ENCODE assay signal across 12 mouse cellular contexts in the genomic region with DNA sequence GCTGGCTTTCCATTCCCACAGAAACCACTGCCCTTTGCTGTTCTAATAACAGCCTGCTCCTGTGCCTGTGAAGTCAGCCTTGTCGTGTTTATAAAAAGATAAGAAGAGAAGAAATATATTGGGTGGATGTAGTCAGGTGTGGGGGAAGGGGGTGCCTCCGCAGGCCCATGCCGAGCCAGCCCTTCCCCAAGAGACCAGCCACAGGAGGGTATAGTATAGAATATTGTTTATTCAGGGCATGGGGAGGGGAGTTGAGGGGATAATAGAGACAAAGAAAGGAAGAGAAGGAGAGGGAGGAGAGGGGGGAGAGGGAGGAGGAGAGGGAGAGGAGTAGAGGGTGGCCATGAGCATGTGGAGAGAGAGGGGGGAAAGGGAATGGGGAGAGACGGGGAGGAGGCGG. TPM values are rescaled to one million over a fixed set of nuclear protein-coding genes. Genes with fewer than 3 reads are reported as not detected.
"Had no signal": no experiment of that assay in that cellular context is flagged by ENCODE, and none has a peak within 500 bp of the region (broad histone marks: within the 10 kb centered on the region; RNA-seq: fewer than 3 reads in every experiment).

No protein-coding gene starts in this region.

- H3K36me3 ChIP-seq: limb, embryonic 15.5 days; liver, embryonic 12.5 days; midbrain, embryonic 15.5 days; neural tube, embryonic 13.5 days had no signal

- H3K27me3 ChIP-seq: limb, embryonic 15.5 days; midbrain, embryonic 15.5 days; neural tube, embryonic 13.5 days had no signal

- H3K4me3 ChIP-seq: limb, embryonic 15.5 days; liver, embryonic 12.5 days; midbrain, embryonic 15.5 days; neural tube, embryonic 13.5 days had no signal

- H3K27ac ChIP-seq: limb, embryonic 15.5 days; liver, embryonic 12.5 days; midbrain, embryonic 15.5 days; neural tube, embryonic 13.5 days had no signal

- H3K4me2 ChIP-seq: limb, embryonic 15.5 days; liver, embryonic 12.5 days; lung, embryonic 14.5 days; midbrain, embryonic 15.5 days; neural tube, embryonic 13.5 days had no signal

- ATAC-seq: intestine, postnatal 0 days; liver, embryonic 12.5 days; midbrain, embryonic 15.5 days had no signal

- DNase-seq: kidney, adult 8-10 months; layer of hippocampus, adult 9-11 months; layer of hippocampus, postnatal 36 days; lung, embryonic 14.5 days; lung, postnatal 14 days; thymus, postnatal 36 days had no signal

- H3K9me3 ChIP-seq: limb, embryonic 15.5 days; liver, embryonic 12.5 days; midbrain, embryonic 15.5 days; neural tube, embryonic 13.5 days had no signal

- H3K9ac ChIP-seq: limb, embryonic 15.5 days; liver, embryonic 12.5 days; lung, embryonic 14.5 days; midbrain, embryonic 15.5 days; neural tube, embryonic 13.5 days had no signal

RNA-seq across cellular contexts. Expression of a gene that starts 58.4 kb away (rescaled TPM):
- total RNA-seq: megakaryocyte-erythroid progenitor cell, adult 5-6 weeks had no signal
